Mouse (Mus musculus) neural tube, embryonic 11.5 days (tissue): ENCODE data around the gene Ralbp1. TPM values are rescaled to one million over a fixed set of nuclear protein-coding genes. Genes with fewer than 3 reads are reported as not detected.

Source experiments
- ATAC-seq: fragments of 200-750 bp; cut with Nextera tagmentation; 2 replicates; pipeline ENCODE4 v1.8.0; 2017; ENCODE audit warnings: moderate number of reproducible peaks, mild to moderate bottlenecking, moderate TSS enrichment, moderate library complexity; ENCODE audit not compliant: insufficient read depth, low FRiP score, low TSS enrichment
- DNase-seq: peaks from one replicate; pipeline ENCODE4 v3.0.0-alpha.2; 2015; ENCODE audit warnings: low spot score
- H3K27ac ChIP-seq: fragments of 300-500 bp; sonication (generic); 2 replicates; pipeline ENCODE4 v1.5.1; 2014; ENCODE audit warnings: low read depth, mild to moderate bottlenecking, low read length
- H3K27me3 ChIP-seq: fragments of 300-500 bp; sonication (generic); 2 replicates; pipeline ENCODE4 v1.6.1; 2014; ENCODE audit warnings: mild to moderate bottlenecking, low read length, mixed read lengths; ENCODE audit not compliant: control insufficient read depth, insufficient read depth
- H3K36me3 ChIP-seq: fragments of 300-500 bp; sonication (generic); 2 replicates; pipeline ENCODE4 v1.6.1; 2014; ENCODE audit warnings: mild to moderate bottlenecking, low read length, moderate library complexity, mixed read lengths; ENCODE audit not compliant: control insufficient read depth, insufficient read depth
- H3K4me1 ChIP-seq: fragments of 300-500 bp; sonication (generic); 2 replicates; pipeline ENCODE4 v1.6.1; 2014; ENCODE audit warnings: low read length, mixed read lengths; ENCODE audit not compliant: control insufficient read depth, insufficient read depth
- H3K4me2 ChIP-seq: fragments of 300-500 bp; sonication (generic); 2 replicates; pipeline ENCODE4 v1.6.1; 2014; ENCODE audit warnings: low read depth, mild to moderate bottlenecking, moderate library complexity
- H3K4me3 ChIP-seq: fragments of 300-500 bp; sonication (generic); 2 replicates; pipeline ENCODE4 v1.5.1; 2014; ENCODE audit warnings: low read depth, low read length
- H3K9ac ChIP-seq: fragments of 300-500 bp; sonication (generic); 2 replicates; pipeline ENCODE4 v1.6.1; 2014; ENCODE audit warnings: mild to moderate bottlenecking, low read length
- H3K9me3 ChIP-seq: fragments of 300-500 bp; sonication (generic); 2 replicates; pipeline ENCODE4 v1.6.1; 2016; ENCODE audit warnings: low read length; ENCODE audit not compliant: control insufficient read depth
- WGBS: fragments of 180-500 bp; shearing (Covaris S2); extraction: QIAGEN DNeasy Blood & Tissue Kit; methylation state at CpG from one replicate; pipeline ENCODE4 v1.1.7; 2014; 5-methylcytosine and 5-hydroxymethylcytosine counted together
- polyA plus RNA-seq: library from polyadenylated mRNA; unstranded; fragments of >200 nt; fragmentation: Nextera tagmentation; extraction: Ambion mirVana; gene quantifications from 2 replicates; pipeline ENCODE4 v1.2.1, GENCODE M21; 2014

The Ralbp1 gene
- polyA plus RNA-seq, 1 experiment from 2014 or later: 50.1 TPM

- Histone ChIP-seq H3K9me3 (no peaks in the 10 kb centered on the region), H3K36me3 (no peaks in the 10 kb centered on the region), H3K9ac (no peak overlapping the region), H3K27me3 (no peaks in the 10 kb centered on the region), H3K4me1 (no peaks in the 10 kb centered on the region), H3K27ac (no peak overlapping the region), H3K4me3 (no peak overlapping the region), H3K4me2 (no peak overlapping the region)
- ATAC-seq (no peak), DNase-seq (no peak)
- 52% methylated on average over 11 of the region's 12 CpGs for WGBS
Measured at GRCm38 (mm10) chr17:65906313-65906894, 20.8 kb upstream of the Ralbp1 start.

- 92% methylated on average over 14 of the region's 14 CpGs for WGBS
- no peaks in the 10 kb centered on the region for H3K36me3 ChIP-seq
- no peaks in the 10 kb centered on the region for H3K27me3 ChIP-seq
- DNase-seq: no peak
- H3K4me1 ChIP-seq: no peaks in the 10 kb centered on the region
- ATAC-seq: no peak
- no peak overlapping the region for H3K4me2 ChIP-seq
- no peak overlapping the region for H3K4me3 ChIP-seq
- no peaks in the 10 kb centered on the region for H3K9me3 ChIP-seq
- no peak overlapping the region for H3K27ac ChIP-seq
- no peak overlapping the region for H3K9ac ChIP-seq
Measured at GRCm38 (mm10) chr17:65905241-65905640, 19.6 kb upstream of the Ralbp1 start.

- Histone ChIP-seq H3K4me1 (no peaks in the 10 kb centered on the region), H3K27ac (no peak overlapping the region), H3K27me3 (no peaks in the 10 kb centered on the region), H3K36me3 (no peaks in the 10 kb centered on the region), H3K9me3 (no peaks in the 10 kb centered on the region), H3K4me3 (no peak overlapping the region), H3K9ac (no peak overlapping the region), H3K4me2 (no peak overlapping the region)
- WGBS: 95% methylated on average over 8 of the region's 8 CpGs
- ATAC-seq: no peak
- no peak for DNase-seq
Measured at GRCm38 (mm10) chr17:65903826-65904225, 18.2 kb upstream of the Ralbp1 start.

- Histone ChIP-seq H3K4me2 (no peak overlapping the region), H3K4me1 (no peaks in the 10 kb centered on the region), H3K36me3 (no peaks in the 10 kb centered on the region), H3K27me3 (no peaks in the 10 kb centered on the region), H3K9me3 (no peaks in the 10 kb centered on the region), H3K27ac (no peak overlapping the region), H3K9ac (no peak overlapping the region), H3K4me3 (no peak overlapping the region)
- ATAC-seq (no peak), DNase-seq (no peak)
- WGBS: 94% methylated on average over 1 of the region's 1 CpGs
Measured at GRCm38 (mm10) chr17:65903011-65903410, 17.4 kb upstream of the Ralbp1 start.

DNA sequence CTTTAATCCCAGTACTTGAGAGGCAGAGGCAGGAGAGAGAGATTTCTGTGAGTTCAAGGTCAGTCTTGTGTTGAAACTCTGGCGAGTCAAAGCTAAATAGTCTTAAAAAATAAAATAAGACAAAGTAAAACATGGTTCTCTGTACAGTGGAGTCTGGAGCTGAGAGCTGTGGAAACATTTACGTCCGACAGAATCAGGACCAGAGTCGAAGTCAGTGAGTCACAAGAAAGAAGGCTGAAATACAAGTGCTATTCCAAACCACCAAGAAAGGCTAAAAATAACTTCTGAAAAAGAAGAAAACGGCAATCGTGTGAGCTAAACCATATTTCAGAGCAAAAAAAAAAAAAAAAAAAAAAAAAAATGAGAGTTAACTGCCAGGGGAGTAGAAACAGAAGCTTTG lies 16.7 kb upstream of the Ralbp1 start:
- no peaks in the 10 kb centered on the region for H3K36me3 ChIP-seq
- H3K9ac ChIP-seq: no peak overlapping the region
- ATAC-seq: no peak
- no peak for DNase-seq
- no peak overlapping the region for H3K27ac ChIP-seq
- no peaks in the 10 kb centered on the region for H3K4me1 ChIP-seq
- H3K4me3 ChIP-seq: no peak overlapping the region
- no peaks in the 10 kb centered on the region for H3K27me3 ChIP-seq
- no peak overlapping the region for H3K4me2 ChIP-seq
- 90% methylated on average over 6 of the region's 6 CpGs for WGBS
- no peaks in the 10 kb centered on the region for H3K9me3 ChIP-seq

DNA sequence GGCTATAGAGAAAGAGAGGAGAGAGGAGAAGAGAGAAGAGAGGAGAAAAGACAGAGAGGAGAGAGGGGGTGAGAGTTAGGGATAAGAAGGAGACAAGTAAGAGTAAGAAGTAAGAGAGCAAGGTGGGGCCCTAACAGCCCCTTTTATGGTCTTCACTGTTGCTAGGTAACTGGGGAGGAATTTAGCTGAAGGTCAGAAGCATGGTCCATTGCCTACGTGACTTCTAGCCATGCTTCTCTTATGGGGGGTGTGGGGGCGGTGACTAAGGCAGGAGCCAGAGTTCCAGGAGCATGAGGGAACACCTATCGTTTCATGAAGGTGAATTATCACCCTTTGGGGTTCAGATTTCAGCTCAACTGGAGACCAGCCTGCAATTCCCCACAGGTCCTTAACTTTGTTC lies 10.4 kb upstream of the Ralbp1 start:
- ATAC-seq (no peak), DNase-seq (no peak)
- Histone ChIP-seq H3K4me2 (no peak overlapping the region), H3K36me3 (no peaks in the 10 kb centered on the region), H3K27ac (no peak overlapping the region), H3K9ac (no peak overlapping the region), H3K4me3 (no peak overlapping the region), H3K9me3 (no peaks in the 10 kb centered on the region), H3K27me3 (no peaks in the 10 kb centered on the region), H3K4me1 (no peaks in the 10 kb centered on the region)
- WGBS: 61% methylated on average over 3 of the region's 3 CpGs

DNA sequence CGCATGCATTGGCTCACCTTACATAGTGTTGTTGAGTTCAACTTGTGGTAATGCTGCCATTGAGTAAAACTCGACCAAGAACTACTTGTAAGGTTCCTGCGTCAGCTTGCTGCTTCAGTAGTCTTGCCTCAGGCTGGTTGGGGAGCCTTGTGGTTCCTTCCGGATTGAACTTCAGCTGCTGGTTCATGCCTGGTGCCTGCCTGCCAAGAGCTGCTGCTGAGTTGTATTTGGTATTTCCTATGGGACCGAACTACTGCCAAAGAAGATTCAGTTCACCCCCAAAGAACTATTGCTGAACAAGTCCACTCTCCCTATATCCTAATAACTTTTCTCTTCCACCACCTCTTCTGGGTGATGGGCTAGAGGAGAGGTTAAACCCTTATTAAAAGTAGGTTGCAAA lies 3.9 kb upstream of the Ralbp1 start:
- H3K9me3 ChIP-seq: no peaks in the 10 kb centered on the region
- no peak overlapping the region for H3K9ac ChIP-seq
- WGBS: 86% methylated on average over 5 of the region's 5 CpGs
- no peaks in the 10 kb centered on the region; the same call in 1 of the 2 replicates for H3K4me1 ChIP-seq
- no peak overlapping the region for H3K4me3 ChIP-seq
- H3K27ac ChIP-seq: no peak overlapping the region
- no peaks in the 10 kb centered on the region for H3K27me3 ChIP-seq
- no peak for ATAC-seq
- H3K36me3 ChIP-seq: no peaks in the 10 kb centered on the region
- no peak for DNase-seq
- H3K4me2 ChIP-seq: no peak overlapping the region

DNA sequence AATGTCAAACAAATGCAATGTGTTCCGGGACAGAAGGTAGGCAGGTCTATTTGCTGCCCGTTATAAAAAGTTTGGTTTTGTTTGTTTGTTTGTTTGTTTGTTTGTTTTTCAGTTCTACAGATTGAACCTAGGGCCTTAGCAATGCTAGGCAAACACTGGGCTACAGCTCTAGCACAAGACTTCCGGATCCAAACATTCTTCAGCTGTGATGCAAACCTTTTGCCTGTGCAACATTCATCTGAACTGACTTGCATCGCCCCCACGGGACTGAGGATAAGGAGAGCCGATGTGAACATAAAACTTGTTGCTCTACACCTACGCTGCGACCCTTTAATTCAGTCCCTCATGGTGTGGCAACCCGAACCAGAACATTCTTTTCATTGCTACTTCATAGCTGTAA lies 973 bp upstream of the Ralbp1 start:
- H3K4me1 ChIP-seq: peaks cover 5% of the 10 kb centered on the region
- H3K4me2 ChIP-seq: peak overlapping the region; percentile 89
- H3K27ac ChIP-seq: no peak overlapping the region
- H3K9me3 ChIP-seq: no peaks in the 10 kb centered on the region
- DNase-seq (no peak), ATAC-seq (no peak)
- WGBS: 73% methylated on average over 9 of the region's 9 CpGs
- no peak overlapping the region for H3K4me3 ChIP-seq
- no peaks in the 10 kb centered on the region for H3K36me3 ChIP-seq
- no peak overlapping the region for H3K9ac ChIP-seq
- no peaks in the 10 kb centered on the region for H3K27me3 ChIP-seq

GRCm38 (mm10) chr17:65885398-65885696 lies 251 bp downstream of the Ralbp1 start:
- Histone ChIP-seq H3K4me1 (peaks cover 5% of the 10 kb centered on the region), H3K9me3 (no peaks in the 10 kb centered on the region), H3K9ac (peak overlapping the region; percentile 69), H3K4me3 (peak overlapping the region; percentile 91), H3K27me3 (no peaks in the 10 kb centered on the region), H3K27ac (peak overlapping the region; percentile 92), H3K4me2 (peak overlapping the region; percentile 89), H3K36me3 (no peaks in the 10 kb centered on the region)
- ATAC-seq (no peak), DNase-seq (no peak)
- under 1% methylated on average over 11 of the region's 11 CpGs for WGBS
